Comparison of ENCODE assay signal across 8 mouse cellular contexts in genomic region chr17:74020526-74021203, GRCm38 (mm10). TPM values are rescaled to one million over a fixed set of nuclear protein-coding genes. Genes with fewer than 3 reads are reported as not detected.
A peak's percentile ranks its signal among the peaks of the same experiment; 100 is the strongest.
DNase-seq lines count a peak whose midpoint lies in the region; ATAC-seq lines count a peak whose summit lies in the region.

No protein-coding gene starts in this region.

- DNase-seq in 416B (ENCODE audit: low read depth), result peak; percentile 86
- DNase-seq in adrenal gland, postnatal 36 days, result peak; percentile 83 to 84
- DNase-seq in heart, adult 8-10 months (ENCODE audit: low spot score), result peak; percentile 88
- DNase-seq in kidney, adult 8-10 months, result peak; percentile 65 to 89
- DNase-seq in spleen, postnatal 36 days (ENCODE audit: low spot score in 2 of 2), result peak; percentile 38 to 60

- H3K9me3 ChIP-seq in embryonic facial prominence, embryonic 13.5 days, result no peaks in the 10 kb centered on the region
- no peaks in the 10 kb centered on the region for H3K9me3 ChIP-seq in limb, embryonic 12.5 days

- H3K4me2 ChIP-seq in embryonic facial prominence, embryonic 13.5 days, result peak overlapping the region; percentile 18; the same call in 1 of the 2 replicates
- H3K4me2 ChIP-seq in limb, embryonic 12.5 days, result 0 out of 2 replicates have a peak overlapping the region, but pooled peaks have one; percentile 23

- H3K4me3 ChIP-seq in embryonic facial prominence, embryonic 13.5 days, result no peak overlapping the region
- H3K4me3 ChIP-seq in limb, embryonic 12.5 days (replicated peaks), result no peak overlapping the region

- 0 out of 2 replicates have a peak, but pooled peaks have one; percentile 59 for ATAC-seq in embryonic facial prominence, embryonic 13.5 days (ENCODE audit: insufficient number of reproducible peaks, insufficient read depth, low FRiP score, low TSS enrichment, low read depth)
- no peak for ATAC-seq in limb, embryonic 12.5 days (ENCODE audit: insufficient number of reproducible peaks, insufficient read depth, low FRiP score, low TSS enrichment, low read depth)
- peak; percentile 84 for ATAC-seq in monocyte, adult 5-6 weeks (replicated peaks; ENCODE audit: insufficient number of reproducible peaks, low FRiP score, low TSS enrichment, poor library complexity, severe bottlenecking)

- H3K9ac ChIP-seq in embryonic facial prominence, embryonic 13.5 days, result no peak overlapping the region
- H3K9ac ChIP-seq in limb, embryonic 12.5 days (replicated peaks), result no peak overlapping the region

- H3K4me1 ChIP-seq in embryonic facial prominence, embryonic 13.5 days, result no peaks in the 10 kb centered on the region
- H3K4me1 ChIP-seq in limb, embryonic 12.5 days (replicated peaks), result no peaks in the 10 kb centered on the region

- no peaks in the 10 kb centered on the region for H3K27me3 ChIP-seq in embryonic facial prominence, embryonic 13.5 days
- no peaks in the 10 kb centered on the region for H3K27me3 ChIP-seq in limb, embryonic 12.5 days

- WGBS in embryonic facial prominence, embryonic 13.5 days, result 33% methylated on average over 8 of the region's 8 CpGs
- WGBS in limb, embryonic 12.5 days, result 30% methylated on average over 8 of the region's 8 CpGs

- no peaks in the 10 kb centered on the region for H3K36me3 ChIP-seq in embryonic facial prominence, embryonic 13.5 days
- H3K36me3 ChIP-seq in limb, embryonic 12.5 days, result no peaks in the 10 kb centered on the region

- no peak overlapping the region for H3K27ac ChIP-seq in embryonic facial prominence, embryonic 13.5 days
- no peak overlapping the region for H3K27ac ChIP-seq in limb, embryonic 12.5 days

RNA-seq across cellular contexts. Expression of gene Srd5a2, which starts 27.1 kb away (rescaled TPM):
- 1,000 to 10,000 TPM in 1 of 2 experiments, 100 to 1,000 TPM in 1; 125 to 2,977 TPM for total RNA-seq in adrenal gland, postnatal 36 days (2021)
- not detected in 2 replicates for polyA plus RNA-seq in embryonic facial prominence, embryonic 13.5 days (2015; fragmentation: Nextera tagmentation; extraction: Ambion mirVana)
- total RNA-seq in heart, adult 8-10 months (2022), result under 1 TPM in 3 of 4 experiments, not detected in 1; 0.19 to 0.49 (median 0.31) TPM
- polyA plus RNA-seq in limb, embryonic 12.5 days (2016; fragmentation: Nextera tagmentation; extraction: Ambion mirVana), result 1.9 TPM in 2 replicates
- not detected in 3 replicates for total RNA-seq in monocyte, adult 5-6 weeks (2017)

Comparison
In these comparisons a context has a peak if more than half of its experiments do, and no peak if none do; other contexts are left out.
1. RNA of gene Srd5a2, which starts 27.1 kb away (total RNA-seq): 125 to 2,977 TPM in adrenal gland, postnatal 36 days; 0.19 to 0.49 TPM in heart, adult 8-10 months and not detected in monocyte, adult 5-6 weeks; every median in the first group is over 10 times any median in the second.
2. Peak in every context shown above with its lines, with median percentiles within 50 percentile points of each other: DNase-seq.